Mouse (Mus musculus): ENCODE data around the gene Lcor. TPM values are rescaled to one million over a fixed set of nuclear protein-coding genes. Genes with fewer than 3 reads are reported as not detected.

The Lcor gene
- polyA plus RNA-seq, 1 experiment from 2014 or later, result 7.9 TPM

DNA sequence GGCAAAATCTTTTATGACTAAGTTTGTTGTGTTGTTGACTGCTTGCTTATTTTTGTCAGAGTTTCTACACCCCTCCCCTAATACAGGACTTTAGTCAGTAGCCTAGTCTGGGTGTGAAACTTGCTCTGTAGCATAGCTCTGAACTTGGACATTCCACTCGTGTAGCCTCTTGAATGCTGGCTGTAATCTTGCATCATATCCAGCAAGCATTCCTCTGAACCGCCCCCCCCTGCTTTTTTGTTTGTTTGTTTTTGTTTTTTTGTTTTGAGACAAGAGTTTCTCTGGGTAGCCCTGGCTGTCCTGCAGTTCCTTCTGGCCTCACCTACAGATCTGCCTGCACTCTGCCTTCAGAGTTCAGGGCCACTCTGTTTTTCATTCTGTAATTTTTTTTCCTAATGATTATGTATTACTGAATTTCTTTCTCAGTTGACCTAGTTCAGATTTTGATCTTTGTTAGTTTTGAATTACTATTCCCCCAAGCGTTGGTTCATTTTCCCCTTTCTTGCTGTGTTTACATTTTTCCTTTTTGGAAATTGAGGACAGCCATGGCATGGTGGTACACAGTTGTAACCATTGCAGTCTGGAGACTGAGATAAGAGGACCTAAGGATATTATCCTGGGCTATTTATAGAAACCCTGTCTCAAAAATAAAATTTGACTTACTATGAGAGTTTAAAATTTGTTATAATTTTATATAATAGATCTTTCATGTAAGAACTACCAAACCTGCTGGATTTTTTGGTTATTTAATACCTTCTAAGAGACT, 41.5 kb downstream of the Lcor start:
- H3K36me3 ChIP-seq (replicated peaks; ENCODE audit: insufficient read depth, low read length), result no peaks in the 10 kb centered on the region
- H3K27me3 ChIP-seq (ENCODE audit: insufficient read depth, low read length), result no peaks in the 10 kb centered on the region
- TF ChIP-seq EP300 (IDR thresholded peaks at IDR 0.05; ENCODE audit: low read depth) (no peak), CTCF (IDR thresholded peaks at IDR 0.05; ENCODE audit: low read depth) (no peak)
- no peak overlapping the region for H3K4me3 ChIP-seq (ENCODE audit: low read depth, low read length)
- ATAC-seq, result peak; percentile 51; the same call in 1 of the 2 replicates
- WGBS (ENCODE audit: insufficient replicate concordance), result 41% methylated on average over 3 of the region's 3 CpGs
- H3K9ac ChIP-seq (replicated peaks), result no peak overlapping the region
- no peak for DNase-seq
- H3K4me2 ChIP-seq (ENCODE audit: low read depth, low read length), result no peak overlapping the region
- H3K9me3 ChIP-seq (ENCODE audit: low read length), result no peaks in the 10 kb centered on the region
- peaks cover 17% of the 10 kb centered on the region for H3K4me1 ChIP-seq (ENCODE audit: insufficient read depth)
- no peak overlapping the region for H3K27ac ChIP-seq (ENCODE audit: low read depth)

DNA sequence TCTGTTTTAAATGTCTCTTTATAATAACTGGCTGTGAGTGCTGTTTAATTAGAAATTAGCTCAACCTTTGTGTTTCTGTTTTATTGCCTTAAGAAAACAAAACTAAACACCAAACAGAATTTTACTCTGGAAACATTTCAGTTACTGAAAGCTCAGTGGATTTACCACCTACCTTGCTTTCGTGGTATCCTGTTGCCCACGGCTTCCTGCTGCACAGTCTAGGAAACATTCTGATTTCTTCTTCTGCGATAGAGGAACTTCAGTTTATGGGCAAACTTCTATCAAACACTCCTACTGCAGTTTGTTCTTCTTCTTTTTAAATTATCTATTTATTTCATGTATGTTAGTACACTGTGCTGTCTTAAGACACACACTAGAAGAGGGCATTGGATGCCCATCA, 46.7 kb downstream of the Lcor start:
- H3K27ac ChIP-seq (ENCODE audit: low read depth), result no peak overlapping the region
- ATAC-seq (no peak), DNase-seq (no peak)
- 52% methylated on average over 3 of the region's 3 CpGs for WGBS (ENCODE audit: insufficient replicate concordance)
- H3K4me2 ChIP-seq (ENCODE audit: low read depth, low read length), result no peak overlapping the region
- TF ChIP-seq CTCF (IDR thresholded peaks at IDR 0.05; ENCODE audit: low read depth), result no peak
- no peak for TF ChIP-seq EP300 (IDR thresholded peaks at IDR 0.05; ENCODE audit: low read depth)
- peaks cover under 1% of the 10 kb centered on the region for H3K4me1 ChIP-seq (ENCODE audit: insufficient read depth)
- H3K9me3 ChIP-seq (ENCODE audit: low read length), result no peaks in the 10 kb centered on the region
- H3K27me3 ChIP-seq (ENCODE audit: insufficient read depth, low read length), result no peaks in the 10 kb centered on the region
- H3K36me3 ChIP-seq (replicated peaks; ENCODE audit: insufficient read depth, low read length), result no peaks in the 10 kb centered on the region; the same call in 1 of the 2 replicates
- H3K4me3 ChIP-seq (ENCODE audit: low read depth, low read length), result no peak overlapping the region
- H3K9ac ChIP-seq (replicated peaks), result no peak overlapping the region

DNA sequence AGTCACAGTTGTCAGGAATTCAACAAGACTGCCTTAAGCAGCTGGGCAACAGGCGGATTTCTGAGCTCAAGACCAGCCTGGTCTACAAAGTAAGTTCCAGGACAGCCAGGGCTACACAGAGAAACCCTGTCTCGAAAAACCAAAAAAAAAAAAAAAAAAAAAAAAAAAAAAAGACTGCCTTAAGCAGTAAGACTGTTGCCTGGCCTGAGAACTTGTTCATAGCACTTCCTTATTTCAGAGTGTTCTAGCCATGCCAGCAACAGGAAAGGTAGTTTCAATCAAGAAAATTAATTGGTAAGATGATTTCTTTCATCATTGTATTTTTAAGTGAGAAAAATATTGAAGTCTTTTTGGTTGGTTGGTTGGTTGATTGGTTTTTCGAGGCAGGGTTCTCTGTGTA, 51.6 kb downstream of the Lcor start:
- Histone ChIP-seq H3K4me3 (ENCODE audit: low read depth, low read length) (no peak overlapping the region), H3K27me3 (ENCODE audit: insufficient read depth, low read length) (no peaks in the 10 kb centered on the region), H3K36me3 (replicated peaks; ENCODE audit: insufficient read depth, low read length) (peaks cover 2% of the 10 kb centered on the region; the same call in 1 of the 2 replicates), H3K27ac (ENCODE audit: low read depth) (no peak overlapping the region), H3K9ac (replicated peaks) (no peak overlapping the region), H3K4me1 (ENCODE audit: insufficient read depth) (no peaks in the 10 kb centered on the region), H3K4me2 (ENCODE audit: low read depth, low read length) (no peak overlapping the region), H3K9me3 (ENCODE audit: low read length) (no peaks in the 10 kb centered on the region)
- DNase-seq (no peak), ATAC-seq (no peak)
- no peak for TF ChIP-seq EP300 (IDR thresholded peaks at IDR 0.05; ENCODE audit: low read depth)
- TF ChIP-seq CTCF (IDR thresholded peaks at IDR 0.05; ENCODE audit: low read depth), result no peak
- WGBS (ENCODE audit: insufficient replicate concordance), result 79% methylated on average over 3 of the region's 3 CpGs

DNA sequence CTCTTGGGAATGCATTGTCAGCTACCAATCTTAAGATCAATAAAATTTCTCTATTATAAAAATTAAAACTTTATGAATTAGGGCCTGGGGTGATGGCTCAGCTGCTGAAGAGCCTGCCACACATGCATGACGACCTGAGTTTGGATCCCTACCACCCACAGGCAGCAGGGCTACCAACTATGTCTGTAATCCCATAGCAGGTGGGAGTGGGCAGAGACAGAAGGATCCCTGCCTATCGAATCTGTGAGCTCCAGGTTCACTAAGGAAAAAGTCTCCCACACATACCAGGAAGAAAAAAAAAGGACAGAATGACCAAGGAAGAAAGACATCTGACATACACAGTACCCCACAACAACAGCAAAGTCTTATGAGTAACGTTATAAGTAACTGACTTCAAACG, 74.5 kb downstream of the Lcor start:
- no peak for ATAC-seq
- DNase-seq, result no peak
- H3K4me2 ChIP-seq (ENCODE audit: low read depth, low read length), result no peak overlapping the region
- 84% methylated on average over 4 of the region's 4 CpGs for WGBS (ENCODE audit: insufficient replicate concordance)
- H3K27ac ChIP-seq (ENCODE audit: low read depth), result no peak overlapping the region
- no peak for TF ChIP-seq EP300 (IDR thresholded peaks at IDR 0.05; ENCODE audit: low read depth)
- no peak for TF ChIP-seq CTCF (IDR thresholded peaks at IDR 0.05; ENCODE audit: low read depth)
- no peak overlapping the region for H3K9ac ChIP-seq (replicated peaks)
- H3K9me3 ChIP-seq (ENCODE audit: low read length), result no peaks in the 10 kb centered on the region
- no peaks in the 10 kb centered on the region for H3K27me3 ChIP-seq (ENCODE audit: insufficient read depth, low read length)
- no peak overlapping the region for H3K4me3 ChIP-seq (ENCODE audit: low read depth, low read length)
- H3K36me3 ChIP-seq (replicated peaks; ENCODE audit: insufficient read depth, low read length), result peaks cover 40% of the 10 kb centered on the region
- no peaks in the 10 kb centered on the region for H3K4me1 ChIP-seq (ENCODE audit: insufficient read depth)

DNA sequence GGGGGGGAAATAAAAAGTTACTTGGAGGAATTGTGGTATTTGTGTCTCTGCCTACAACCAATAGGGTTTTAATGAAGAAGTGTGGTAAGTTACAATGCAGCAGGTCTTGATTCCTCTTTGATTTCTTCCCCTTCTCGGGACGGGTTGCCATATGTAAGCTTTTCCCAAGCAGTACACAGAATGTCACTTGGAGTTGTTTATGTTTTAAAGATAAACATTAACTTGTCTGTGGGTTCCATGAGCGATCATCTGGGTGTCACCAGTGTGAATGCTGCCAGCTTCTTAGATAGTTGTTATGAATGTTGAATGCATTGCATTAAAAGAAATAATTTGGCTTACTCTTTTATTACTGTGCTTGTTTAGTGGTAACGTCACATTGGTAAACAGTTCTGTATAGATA, 75.1 kb downstream of the Lcor start:
- no peaks in the 10 kb centered on the region for H3K4me1 ChIP-seq (ENCODE audit: insufficient read depth)
- H3K36me3 ChIP-seq (replicated peaks; ENCODE audit: insufficient read depth, low read length), result peaks cover 38% of the 10 kb centered on the region
- DNase-seq (no peak), ATAC-seq (no peak)
- WGBS (ENCODE audit: insufficient replicate concordance), result 79% methylated on average over 4 of the region's 4 CpGs
- no peaks in the 10 kb centered on the region for H3K9me3 ChIP-seq (ENCODE audit: low read length)
- H3K4me2 ChIP-seq (ENCODE audit: low read depth, low read length), result no peak overlapping the region
- H3K27me3 ChIP-seq (ENCODE audit: insufficient read depth, low read length), result no peaks in the 10 kb centered on the region
- no peak overlapping the region for H3K4me3 ChIP-seq (ENCODE audit: low read depth, low read length)
- H3K9ac ChIP-seq (replicated peaks), result no peak overlapping the region
- TF ChIP-seq CTCF (IDR thresholded peaks at IDR 0.05; ENCODE audit: low read depth) (no peak), EP300 (IDR thresholded peaks at IDR 0.05; ENCODE audit: low read depth) (no peak)
- no peak overlapping the region for H3K27ac ChIP-seq (ENCODE audit: low read depth)

DNA sequence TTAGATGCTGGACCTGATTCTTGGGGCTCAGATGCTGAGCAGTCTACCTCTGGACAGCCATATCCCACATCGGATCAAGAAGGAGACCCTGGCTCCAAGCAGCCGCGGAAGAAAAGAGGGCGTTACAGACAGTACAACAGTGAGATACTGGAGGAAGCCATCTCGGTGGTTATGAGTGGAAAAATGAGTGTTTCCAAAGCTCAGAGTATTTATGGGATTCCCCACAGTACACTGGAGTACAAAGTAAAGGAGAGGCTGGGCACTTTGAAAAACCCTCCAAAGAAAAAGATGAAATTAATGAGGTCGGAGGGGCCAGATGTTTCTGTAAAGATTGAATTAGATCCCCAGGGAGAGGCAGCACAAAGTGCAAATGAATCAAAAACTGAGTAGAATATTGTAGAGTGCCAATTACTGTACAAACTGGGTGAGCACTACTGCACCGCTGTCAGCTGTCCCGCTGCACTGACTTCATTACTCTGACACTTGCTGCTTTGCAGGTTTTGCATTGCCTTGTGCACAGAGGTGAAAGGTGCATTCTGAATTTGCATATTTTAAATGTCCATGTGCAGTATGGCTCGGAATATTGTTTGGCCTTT, 76.6 kb downstream of the Lcor start:
- Histone ChIP-seq H3K4me3 (ENCODE audit: low read depth, low read length) (no peak overlapping the region), H3K4me1 (ENCODE audit: insufficient read depth) (no peaks in the 10 kb centered on the region), H3K9ac (replicated peaks) (no peak overlapping the region), H3K27me3 (ENCODE audit: insufficient read depth, low read length) (no peaks in the 10 kb centered on the region), H3K9me3 (ENCODE audit: low read length) (no peaks in the 10 kb centered on the region), H3K36me3 (replicated peaks; ENCODE audit: insufficient read depth, low read length) (peaks cover 35% of the 10 kb centered on the region), H3K27ac (ENCODE audit: low read depth) (no peak overlapping the region), H3K4me2 (ENCODE audit: low read depth, low read length) (no peak overlapping the region)
- 90% methylated on average over 9 of the region's 9 CpGs for WGBS (ENCODE audit: insufficient replicate concordance)
- no peak for TF ChIP-seq CTCF (IDR thresholded peaks at IDR 0.05; ENCODE audit: low read depth)
- no peak for TF ChIP-seq EP300 (IDR thresholded peaks at IDR 0.05; ENCODE audit: low read depth)
- DNase-seq (no peak), ATAC-seq (no peak)

Data from liver, postnatal 0 days (tissue).